Mouse (Mus musculus) cerebellum, postnatal 10 days (tissue): ENCODE results near the gene Timeless.
"Not testable (repeated sequence)": the region's sequence is repeated elsewhere in the genome, so short reads cannot be mapped to it uniquely, and the experiment has no call there.

ENCODE experiments used
- DNase-seq, 2 experiments: peaks; one replicate each; pipeline ENCODE4 v3.0.0; 2021; ENCODE audit warnings: mixed read lengths in 2 of 2

The Timeless gene

GRCm38 (mm10) chr10:128231697-128232419, at the start of gene Timeless:
TSS of gene Timeless (plus strand) at chr10:128232065.
- DNase-seq = peak; percentile 94 to 95

GRCm38 (mm10) chr10:128184296-128184695, 47.6 kb upstream of the Timeless start:
- no peak for DNase-seq

- no peak for DNase-seq
Observed at GRCm38 (mm10) chr10:128185277-128185940, 46.5 kb upstream of the Timeless start.

GRCm38 (mm10) chr10:128185959-128186358, 45.9 kb upstream of the Timeless start:
- peak; percentile 88 to 92 for DNase-seq

GRCm38 (mm10) chr10:128187181-128187605, 44.7 kb upstream of the Timeless start:
- DNase-seq = no peak

GRCm38 (mm10) chr10:128188242-128188877, 43.5 kb upstream of the Timeless start:
- DNase-seq = peak; percentile 86 to 89

- no peak for DNase-seq
Observed at GRCm38 (mm10) chr10:128191472-128191871, 40.4 kb upstream of the Timeless start.

- DNase-seq = not testable (repeated sequence)
Observed at GRCm38 (mm10) chr10:128192030-128192766, 39.7 kb upstream of the Timeless start.

- no peak for DNase-seq
Observed at GRCm38 (mm10) chr10:128193113-128193512, 38.8 kb upstream of the Timeless start.

- peak; percentile 100 for DNase-seq
Observed at GRCm38 (mm10) chr10:128194024-128194550, 37.8 kb upstream of the Timeless start, which contains the start of gene Gls2. TSS of gene Gls2 (plus strand) at chr10:128194457.

- peak; percentile 45 to 75 for DNase-seq
Observed at GRCm38 (mm10) chr10:128194551-128195461, 37.1 kb upstream of the Timeless start.

- no peak for DNase-seq
Observed at GRCm38 (mm10) chr10:128201856-128202255, 30.0 kb upstream of the Timeless start.

GRCm38 (mm10) chr10:128204941-128205340, 26.9 kb upstream of the Timeless start:
- DNase-seq = no peak

GRCm38 (mm10) chr10:128208326-128208725, 23.5 kb upstream of the Timeless start:
- no peak for DNase-seq

GRCm38 (mm10) chr10:128209311-128210009, 22.4 kb upstream of the Timeless start:
- DNase-seq = no peak

- DNase-seq = no peak
Observed at GRCm38 (mm10) chr10:128210131-128210530, 21.7 kb upstream of the Timeless start.

GRCm38 (mm10) chr10:128210954-128211353, 20.9 kb upstream of the Timeless start:
- peak; percentile 29 to 47 for DNase-seq

GRCm38 (mm10) chr10:128211390-128212108, 20.3 kb upstream of the Timeless start, which contains the start of gene Spryd4:
TSS of gene Spryd4 (minus strand) at chr10:128211807.
- peak; percentile 98 for DNase-seq

GRCm38 (mm10) chr10:128212148-128212547, 19.7 kb upstream of the Timeless start:
- no peak for DNase-seq

GRCm38 (mm10) chr10:128212871-128213323, 19.0 kb upstream of the Timeless start:
- peak; percentile 81 to 87 for DNase-seq
